Mouse (Mus musculus) regulatory T cell (primary cell): ENCODE results near the gene Aff4.
"Not testable (repeated sequence)": the region's sequence is repeated elsewhere in the genome, so short reads cannot be mapped to it uniquely, and the experiment has no call there.

ENCODE experiments used
- in situ Hi-C: fragments of 300-600 bp; cut with MboI, MseI; formaldehyde crosslinking; loops from one replicate; pipeline ENCODE4 v1.15.1; 2025; ENCODE audit warnings: high pct_unique_total_duplicates

The Aff4 gene

DNA sequence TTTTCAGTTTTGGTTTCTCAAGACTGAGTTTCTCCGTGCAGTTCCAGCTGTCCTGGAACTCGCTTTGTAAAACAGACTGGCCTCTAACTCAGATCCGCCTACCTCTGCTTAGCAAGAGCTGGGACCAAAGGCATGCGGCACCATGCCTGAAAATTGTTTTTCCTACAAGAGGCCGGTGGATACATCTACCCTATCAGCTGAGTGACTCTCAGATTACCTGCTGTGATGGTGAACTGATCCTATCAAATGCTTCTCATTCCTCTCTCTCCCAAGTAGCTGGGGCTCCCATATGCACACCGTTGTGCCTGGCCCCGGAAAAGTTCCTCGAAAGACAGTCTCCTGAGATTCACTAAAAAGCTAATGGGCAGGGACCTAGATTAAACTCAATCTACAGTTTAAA is 12.9 kb upstream of the Aff4 start:
- in situ Hi-C loops, result no loop called here

DNA sequence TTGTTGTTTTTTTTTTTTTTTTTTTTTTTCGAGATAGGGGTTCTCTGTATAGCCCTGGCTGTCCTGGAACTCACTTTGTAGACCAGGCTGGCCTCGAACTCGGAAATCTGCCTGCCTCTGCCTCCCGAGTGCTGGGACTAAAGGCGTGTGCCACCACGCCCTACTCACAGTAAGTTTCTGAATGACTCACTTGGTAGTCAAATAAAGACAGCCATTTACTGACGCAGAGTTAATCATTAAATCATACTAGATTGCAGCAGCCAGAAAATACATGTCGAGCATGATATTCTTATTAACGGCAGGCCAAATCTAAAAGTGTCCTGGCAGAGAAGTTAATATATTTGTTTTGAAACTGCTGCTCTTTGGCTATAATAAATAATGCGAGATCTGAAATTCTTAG is 9.6 kb upstream of the Aff4 start:
- in situ Hi-C loops, result loop anchor here (5.0 kb wide), 1 partner anchor 39 kb away; the partner anchor contains the start of gene Hspa4

DNA sequence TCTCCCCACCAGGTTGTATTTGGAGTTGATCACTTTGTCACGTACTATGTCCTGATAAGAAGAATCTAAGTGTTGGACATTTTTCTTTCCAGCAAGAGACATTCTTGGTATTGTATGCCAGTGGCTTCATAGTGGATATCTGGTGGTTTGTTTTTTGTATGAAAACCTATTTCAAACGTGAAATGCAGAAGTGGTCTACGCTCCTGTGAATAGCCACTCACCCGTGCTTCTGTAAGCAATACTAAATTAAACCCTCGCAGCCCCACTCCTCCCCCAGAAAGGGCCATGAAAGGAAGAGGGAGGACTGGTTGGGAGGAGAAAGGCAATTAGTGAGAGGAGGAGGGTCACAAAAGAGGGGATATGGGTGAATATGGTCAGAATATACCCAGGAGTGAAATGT is 7.9 kb upstream of the Aff4 start:
- in situ Hi-C loops, result loop anchor here (5.0 kb wide), 1 partner anchor 40 kb away; the partner anchor contains the start of gene Hspa4

DNA sequence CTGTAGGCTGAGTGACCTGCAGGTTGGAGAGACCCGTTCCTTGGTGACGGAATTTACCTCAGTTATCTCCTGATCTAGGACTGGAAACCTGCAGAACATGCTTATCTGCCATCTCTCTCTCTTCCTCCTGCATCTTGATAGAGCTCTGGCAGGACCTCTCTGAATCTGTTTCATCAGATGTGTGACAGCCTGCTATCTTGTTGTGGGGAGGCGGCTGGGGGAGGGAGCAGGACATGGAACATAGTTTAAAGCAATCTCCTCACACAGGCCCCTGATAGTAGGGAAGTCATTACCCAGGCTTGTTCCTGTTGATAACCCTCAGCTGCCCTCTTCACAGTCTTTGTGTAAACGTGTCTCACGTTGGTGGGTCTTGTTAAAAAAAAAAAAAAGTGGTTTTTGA is 5.3 kb upstream of the Aff4 start:
- in situ Hi-C loops, result no loop called here

DNA sequence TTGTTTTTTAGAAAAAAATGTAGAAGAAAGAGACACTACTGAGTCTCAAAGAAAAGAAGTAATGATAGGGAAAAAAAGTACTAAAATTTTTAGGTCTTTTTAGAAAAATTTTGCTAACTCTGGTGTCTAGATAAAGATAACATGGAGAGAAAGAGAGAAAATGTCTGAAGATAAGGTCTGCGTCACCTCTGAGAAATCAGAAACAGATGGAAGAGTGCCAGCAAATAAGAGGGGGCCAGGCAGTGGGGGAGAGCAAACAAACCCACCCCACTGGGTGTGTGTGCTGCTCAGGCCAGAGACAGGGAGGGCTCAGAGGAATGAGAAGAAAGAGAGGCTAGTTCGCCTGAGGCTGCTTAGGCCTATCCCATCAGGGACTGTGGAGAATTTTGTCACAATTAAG is 4.9 kb upstream of the Aff4 start:
- in situ Hi-C loops, result no loop called here

DNA sequence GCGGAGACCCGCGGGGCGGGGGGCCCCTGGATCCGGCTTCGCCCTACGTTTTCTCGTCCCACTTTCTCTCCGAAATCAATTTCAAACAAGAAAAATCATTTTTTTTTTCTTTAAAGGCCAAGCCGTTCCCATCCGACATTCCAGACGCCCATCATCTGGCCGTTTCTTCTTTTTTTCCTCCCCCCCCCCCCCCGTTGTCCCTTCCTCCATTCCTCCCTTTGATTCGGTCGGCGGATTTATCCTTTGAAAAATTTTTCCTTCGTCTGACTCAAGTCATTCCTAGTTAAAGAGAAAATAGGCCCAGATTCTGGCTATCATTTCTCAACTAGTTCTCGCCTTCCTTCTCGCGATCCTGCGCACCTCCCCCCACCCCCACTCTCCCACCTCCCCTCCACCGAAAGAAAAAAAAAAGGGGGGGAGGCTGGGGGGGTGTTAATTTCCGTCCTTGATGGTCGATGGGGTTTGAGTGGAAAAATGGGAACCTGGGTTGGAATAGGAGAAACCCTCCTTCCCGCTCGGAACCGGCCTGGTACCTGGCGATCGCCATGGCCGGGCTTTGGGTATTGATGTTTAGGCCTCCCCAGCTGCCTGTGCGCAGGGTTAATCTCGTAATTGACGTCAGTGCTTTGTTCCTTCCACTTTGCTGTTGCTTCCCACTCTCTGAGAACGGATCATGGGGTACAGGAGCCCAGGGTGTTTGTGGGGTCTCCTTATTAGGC is 750 bp downstream of the Aff4 start:
- in situ Hi-C loops, result no loop called here

DNA sequence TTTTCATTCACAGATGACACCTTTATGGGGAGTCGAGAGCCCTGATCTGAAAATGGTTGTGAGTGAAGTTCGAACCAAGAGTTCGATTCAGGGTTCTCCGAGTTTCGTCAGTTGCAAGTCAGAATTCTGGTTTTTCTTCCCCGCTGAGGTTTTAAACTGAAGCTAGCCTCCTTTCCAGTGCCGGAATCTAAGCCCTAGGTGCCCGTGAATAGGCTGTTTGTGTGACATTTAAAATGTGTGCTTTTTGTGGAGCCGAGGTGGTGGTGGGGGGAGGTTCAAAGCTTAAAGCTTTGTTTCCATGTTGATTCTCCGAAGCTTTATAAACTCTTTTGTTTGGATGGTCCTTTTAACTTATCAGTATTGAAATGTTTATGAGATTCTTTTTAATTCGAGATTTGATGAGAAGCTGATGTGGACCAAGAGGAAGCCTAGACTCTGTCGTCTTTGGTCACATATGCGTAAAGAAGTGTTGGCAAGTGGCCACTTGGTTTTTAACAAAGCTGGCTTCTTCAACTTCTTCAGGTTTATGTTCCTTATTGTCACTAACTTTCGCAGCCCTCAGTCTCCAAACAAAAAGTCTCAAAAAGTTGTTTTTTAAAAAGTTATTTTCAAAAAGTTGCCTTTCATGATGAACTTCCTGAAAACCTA is 1.4 kb downstream of the Aff4 start:
- in situ Hi-C loops, result no loop called here

DNA sequence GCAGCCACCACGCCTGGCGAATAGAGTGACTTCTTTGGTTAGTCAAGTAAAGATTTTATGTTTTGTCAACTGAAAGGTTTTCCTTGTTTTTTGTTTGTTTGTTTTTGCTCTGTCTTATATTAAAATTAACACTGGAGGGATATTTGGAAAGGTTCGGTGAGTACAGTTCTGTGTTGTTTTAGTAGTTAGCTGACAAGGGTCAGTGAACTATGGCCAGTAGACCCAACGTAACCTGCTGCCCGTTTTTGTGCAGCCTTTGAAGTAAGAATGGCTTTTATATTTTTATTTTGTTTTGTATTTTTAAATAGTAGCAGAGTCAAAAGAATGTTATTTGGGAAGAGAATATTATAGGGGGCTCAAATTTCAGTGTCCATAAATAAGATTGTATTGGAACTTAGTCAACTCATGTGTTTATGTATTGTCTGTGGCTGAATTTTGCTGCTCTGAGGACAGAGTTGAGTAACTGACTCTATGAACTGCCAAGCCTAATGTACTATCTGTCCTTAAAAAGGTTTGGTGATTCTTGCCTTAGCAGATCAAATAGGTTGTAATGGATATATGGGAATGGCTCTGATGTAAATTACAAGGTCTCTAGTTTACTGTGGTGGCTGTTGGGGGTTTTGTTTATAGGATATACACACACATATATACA is 8.0 kb downstream of the Aff4 start:
- in situ Hi-C loops, result loop anchor here (5.0 kb wide), 1 partner anchor 74 kb away; the partner anchor contains the start of genes Gdf9 and Uqcrq

DNA sequence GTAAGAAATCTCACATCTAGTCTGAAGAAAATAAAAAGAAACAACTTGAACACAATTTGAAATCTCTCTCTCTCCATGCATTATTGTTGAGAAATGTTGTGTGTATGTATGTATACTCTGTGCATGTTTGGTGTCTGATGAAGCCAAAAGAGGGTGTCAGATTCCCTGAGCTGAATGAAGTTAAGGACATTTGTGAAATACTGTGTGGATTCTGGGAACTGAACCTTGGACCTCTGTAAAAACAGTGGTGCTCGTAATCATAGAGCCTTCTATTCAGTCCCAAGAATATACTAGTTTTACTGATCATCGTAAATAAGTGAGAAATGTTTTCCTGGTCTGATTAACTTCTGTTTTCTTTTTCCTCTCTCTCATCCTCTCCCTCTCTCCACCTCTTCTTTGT is 16.4 kb downstream of the Aff4 start:
- in situ Hi-C loops, result no loop called here

DNA sequence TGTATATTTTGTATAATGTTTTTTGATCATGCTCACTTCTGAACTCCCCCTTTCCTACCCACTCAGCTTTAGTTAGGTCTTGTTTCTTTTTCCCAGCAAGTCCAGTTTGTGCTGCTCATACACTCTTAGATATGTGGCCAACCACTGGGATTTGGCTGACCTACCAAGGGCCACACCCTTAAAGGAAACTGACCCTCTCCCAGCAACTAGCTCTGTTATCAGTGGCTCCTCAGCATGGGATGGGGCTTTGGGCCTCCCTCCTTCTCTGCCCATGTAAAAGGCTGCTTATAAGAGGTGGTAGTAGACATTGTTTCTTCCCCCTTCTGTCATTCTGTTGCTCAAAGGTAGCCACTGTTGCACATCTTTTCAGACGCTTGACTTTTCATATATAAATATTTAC is 28.3 kb downstream of the Aff4 start:
- in situ Hi-C loops, result no loop called here

DNA sequence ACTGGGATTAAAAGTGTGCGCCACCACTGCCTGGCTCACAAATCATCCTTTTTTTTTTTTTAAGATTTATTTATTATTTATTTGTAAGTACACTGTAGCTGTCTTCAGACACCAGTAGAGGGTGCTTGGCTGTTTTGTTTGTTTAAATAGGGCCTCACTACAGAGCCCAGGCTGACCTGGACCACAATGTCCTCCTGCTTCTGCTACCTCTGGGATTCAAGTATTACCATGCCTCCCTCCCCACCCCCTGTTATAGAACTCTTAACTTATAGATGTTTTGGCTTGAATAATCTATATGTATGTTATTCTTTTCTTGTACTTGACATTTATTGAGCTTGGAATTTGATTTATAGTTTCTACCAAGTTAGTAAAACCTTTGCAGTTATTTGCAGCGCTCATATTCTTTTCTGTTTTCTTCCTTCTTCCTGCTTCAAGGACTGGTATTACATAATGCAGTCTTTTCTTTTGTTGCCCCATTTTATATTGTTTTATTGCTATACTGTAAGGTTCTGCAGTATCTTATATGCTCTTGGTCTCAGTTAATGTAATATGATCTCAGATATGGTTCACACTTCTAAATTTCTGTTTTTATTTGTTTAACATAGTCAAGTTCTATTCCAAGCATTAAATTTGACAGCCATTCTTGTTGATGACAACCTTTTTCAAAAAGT is 33.3 kb downstream of the Aff4 start:
- in situ Hi-C loops, result no loop called here

DNA sequence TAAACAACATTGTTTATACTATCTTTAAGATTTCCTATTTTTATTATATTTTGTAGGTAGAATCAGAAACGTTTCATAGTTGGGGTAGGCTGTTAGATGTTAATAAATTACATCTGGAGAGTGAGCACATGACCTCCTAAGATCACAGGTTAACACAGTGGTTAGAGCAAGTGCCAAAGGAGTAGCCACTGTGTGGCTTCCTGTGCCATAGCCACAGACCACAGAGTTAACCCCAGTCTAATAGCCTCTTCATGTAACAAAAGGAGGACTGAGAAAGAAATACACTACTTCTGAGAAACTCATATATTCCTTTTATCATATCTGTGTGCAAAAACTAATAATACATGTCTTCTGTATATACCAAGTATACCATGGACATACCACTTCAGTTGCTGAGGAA is 43.2 kb downstream of the Aff4 start:
- in situ Hi-C loops, result loop anchor here (10.0 kb wide), 1 partner anchor 529 kb away; no protein-coding TSS in a partner anchor

DNA sequence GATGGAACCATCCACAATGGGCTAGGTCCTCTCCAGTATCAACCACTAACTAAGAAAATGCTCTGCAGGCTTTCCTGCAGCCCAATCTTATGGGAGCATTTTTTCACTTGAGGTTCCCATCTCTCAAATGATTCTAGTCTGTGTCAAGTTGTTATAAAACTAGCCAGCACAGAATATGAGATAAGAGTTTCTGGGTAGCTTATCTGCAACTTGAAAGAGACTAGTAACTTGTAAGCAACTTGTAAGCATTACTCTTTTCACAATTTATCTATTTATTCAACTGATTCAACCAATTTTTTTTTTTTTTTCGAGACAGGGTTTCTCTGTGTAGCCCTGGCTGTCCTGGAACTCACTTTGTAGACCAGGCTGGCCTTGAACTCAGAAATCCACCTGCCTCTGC is 53.0 kb downstream of the Aff4 start:
- in situ Hi-C loops, result no loop called here

DNA sequence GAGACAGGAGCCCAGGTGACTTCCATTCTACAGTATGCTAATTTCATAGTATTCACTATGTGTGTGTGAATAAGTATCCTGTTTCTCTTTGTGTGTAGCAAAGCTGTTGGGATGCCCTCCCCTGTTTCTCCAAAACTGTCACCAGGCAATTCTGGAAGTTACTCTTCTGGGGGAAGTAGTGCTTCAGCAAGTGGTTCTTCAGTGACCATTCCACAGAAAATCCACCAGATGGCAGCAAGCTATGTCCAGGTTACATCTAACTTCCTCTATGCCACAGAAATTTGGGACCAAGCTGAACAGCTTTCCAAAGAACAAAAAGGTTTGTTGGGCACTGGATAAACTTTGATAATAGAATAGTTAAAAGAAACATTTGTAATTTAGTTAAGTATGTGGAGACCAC is 61.1 kb downstream of the Aff4 start:
- in situ Hi-C loops, result loop anchor here (5.0 kb wide), 1 partner anchor 39 kb away; no protein-coding TSS in a partner anchor

DNA sequence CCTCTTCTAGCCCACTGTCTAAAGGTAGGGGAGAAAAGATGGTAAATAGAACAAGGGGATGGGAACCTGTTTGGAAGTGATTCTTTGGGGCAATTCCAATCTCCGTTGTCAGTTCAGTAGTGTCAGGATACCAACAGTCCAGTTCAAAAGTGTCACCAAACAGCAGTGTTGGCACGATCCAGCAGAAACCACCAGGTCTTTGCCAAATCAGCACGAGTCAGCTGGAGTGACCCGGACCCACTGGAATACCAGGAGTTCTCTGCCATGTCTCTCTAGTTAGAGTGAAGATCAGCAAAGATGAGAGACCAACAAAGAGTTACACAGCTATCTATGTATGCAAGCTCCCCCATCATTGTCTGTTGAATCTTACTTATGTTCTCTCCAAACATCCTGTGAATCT is 63.2 kb downstream of the Aff4 start:
- in situ Hi-C loops, result loop anchor here (5.0 kb wide), 1 partner anchor 42 kb away; no protein-coding TSS in a partner anchor

DNA sequence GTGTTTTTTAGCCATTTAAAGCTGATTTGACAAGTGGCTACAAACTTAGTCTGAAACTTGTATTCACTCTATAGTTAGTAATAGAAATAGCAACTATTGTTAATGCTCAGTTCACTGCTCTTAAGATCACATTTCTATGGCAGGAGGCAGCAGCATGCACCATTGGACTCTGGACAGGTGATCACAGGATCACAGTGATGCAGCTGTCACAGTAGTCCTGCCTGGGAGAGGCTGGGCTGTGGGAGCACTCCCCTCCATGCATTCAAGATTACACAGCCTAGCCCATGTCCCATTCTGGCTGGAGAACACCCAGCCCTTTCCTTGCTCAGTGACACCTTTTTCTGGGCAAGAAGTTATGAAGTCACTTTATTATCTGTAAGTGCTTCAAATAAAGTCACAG is 67.4 kb downstream of the Aff4 start:
- in situ Hi-C loops, result no loop called here

DNA sequence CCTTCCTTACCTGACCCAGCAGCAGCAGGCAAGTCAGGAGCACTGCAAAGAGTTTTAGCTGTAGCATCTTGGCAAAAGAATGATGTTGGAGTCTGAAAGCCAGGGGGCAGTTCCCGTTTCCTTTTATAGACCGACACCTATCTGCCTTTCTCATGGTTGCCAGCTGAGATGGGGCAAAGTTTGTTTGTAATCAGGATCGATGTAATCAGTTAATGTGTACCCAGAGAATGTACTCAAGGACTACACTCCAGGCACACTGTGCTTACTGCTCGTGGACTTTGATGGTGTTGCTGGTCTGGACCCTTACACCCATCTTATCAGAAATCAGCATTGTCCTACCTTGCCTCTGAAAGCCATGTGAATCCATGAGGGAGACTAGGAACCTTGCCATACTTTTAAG is 72.4 kb downstream of the Aff4 start, which contains the start of gene Leap2:
Gene Leap2, minus strand, starts transcription at position 135 of the 400 bp plus-strand sequence.
- in situ Hi-C loops, result no loop called here

DNA sequence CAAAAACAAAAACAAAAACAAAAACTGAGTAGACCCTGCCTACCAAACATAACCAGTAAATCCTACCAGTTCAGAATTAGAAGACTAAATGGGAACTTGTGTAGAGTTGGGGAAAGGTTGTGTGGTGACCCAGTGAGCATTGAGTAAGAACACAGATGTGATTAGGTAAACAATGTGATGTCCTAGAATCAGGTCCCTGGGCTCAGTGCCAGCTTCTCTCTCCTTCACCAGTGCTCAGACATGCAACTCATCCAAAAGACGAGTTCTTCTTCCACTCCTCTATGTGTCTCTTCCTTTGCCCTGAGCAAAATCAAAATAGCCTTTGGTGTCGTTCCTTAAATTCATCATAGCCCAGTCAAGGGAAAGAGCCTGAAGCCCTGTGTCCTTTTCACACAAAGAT is 74.2 kb downstream of the Aff4 start:
- in situ Hi-C loops, result no loop called here

DNA sequence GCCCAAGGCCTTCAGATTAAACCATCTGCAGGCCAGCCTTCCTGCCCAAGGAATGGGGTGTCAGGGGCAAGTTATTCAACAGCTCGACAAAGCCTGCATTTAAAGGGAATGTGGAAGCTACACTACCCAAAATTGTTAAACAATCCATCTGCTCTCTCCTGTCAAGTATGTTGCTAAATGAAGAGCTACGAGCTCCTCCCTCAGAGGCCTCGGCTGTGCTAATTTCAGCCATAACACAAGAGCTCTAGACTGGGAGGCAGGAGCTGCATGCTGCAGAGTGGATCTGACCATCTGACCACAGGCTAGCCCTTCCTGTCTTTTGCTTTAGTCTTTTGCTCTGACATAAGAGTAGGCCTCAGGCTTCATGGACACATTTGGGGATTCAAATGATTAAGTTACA is 74.6 kb downstream of the Aff4 start:
- in situ Hi-C loops, result no loop called here

DNA sequence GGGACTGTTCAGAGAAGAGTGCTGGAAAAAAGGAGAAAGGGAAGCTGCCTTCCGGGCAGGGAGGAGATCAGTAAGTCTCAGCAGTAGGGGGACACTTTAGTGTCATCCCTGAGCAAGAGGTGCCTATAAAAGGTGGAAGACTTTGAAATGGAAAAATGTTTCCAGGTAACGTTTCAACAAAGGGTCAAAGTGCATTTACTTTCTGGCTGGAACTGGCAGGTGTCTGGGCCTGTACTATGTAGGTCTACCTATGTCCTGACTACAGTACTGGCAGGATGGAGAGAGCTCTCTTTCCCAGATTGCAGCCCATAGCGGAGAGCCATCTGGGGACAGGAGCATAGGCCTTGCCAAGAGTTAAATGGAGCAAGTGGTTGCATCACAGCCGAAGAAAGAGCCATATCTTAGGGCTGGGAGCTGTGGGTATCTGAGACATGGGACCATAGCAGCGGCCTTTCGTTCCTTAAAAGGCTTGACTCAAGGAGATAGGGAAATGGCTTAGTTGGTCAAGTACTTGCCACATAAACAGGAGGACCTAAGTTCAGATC is 75.2 kb downstream of the Aff4 start:
- in situ Hi-C loops, result no loop called here

DNA sequence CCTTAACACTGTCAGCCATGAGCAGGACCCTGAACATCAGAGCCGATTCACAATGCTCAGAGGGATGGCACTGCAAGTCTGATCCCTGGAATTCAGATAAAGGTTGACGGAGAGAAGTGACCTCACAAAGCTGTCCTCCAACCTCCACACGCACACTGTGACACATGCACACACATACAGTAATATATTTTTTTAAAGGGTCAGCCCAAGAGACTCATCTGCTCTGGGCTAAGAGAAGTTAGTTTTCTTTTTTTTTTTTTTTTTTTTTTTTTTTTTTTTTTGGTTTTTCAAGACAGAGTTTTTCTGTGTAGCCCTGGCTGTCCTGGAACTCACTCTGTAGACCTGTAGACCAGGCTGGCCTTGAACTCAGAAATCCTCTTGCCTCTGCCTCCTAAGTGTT is 76.3 kb downstream of the Aff4 start:
- in situ Hi-C loops, result not testable (repeated sequence)
